Mouse (Mus musculus) cerebellum, adult 2 months (tissue): ENCODE measurements around the gene Fam228a.

Experiments
- CTCF ChIP-seq: fragments of 200-500 bp; IDR thresholded peaks from 2 replicates; pipeline ENCODE4 v1.5.1; 2011; ENCODE audit warnings: low read depth, mild to moderate bottlenecking, control low read depth, low read length, moderate library complexity, borderline replicate concordance; ENCODE audit not compliant: insufficient read depth
- POLR2A ChIP-seq: fragments of 200-500 bp; IDR thresholded peaks from 2 replicates; pipeline ENCODE4 v1.6.1; 2011; ENCODE audit warnings: low read length, control low read depth, borderline replicate concordance; ENCODE audit not compliant: insufficient read depth

GRCm38 (mm10) chr12:4775588-4775949, 37.3 kb upstream of the Fam228a start:
- no peak for TF ChIP-seq POLR2A
- no peak for TF ChIP-seq CTCF
